Mouse (Mus musculus): Measurements from ENCODE around the gene Adprh. TPM values are rescaled to one million over a fixed set of nuclear protein-coding genes. Genes with fewer than 3 reads are reported as not detected.

The Adprh gene
- polyA plus RNA-seq (2014; fragmentation: Illumina TruSeq; extraction: RNeasy Lipid Tissue Mini Kit (QIAGEN cat#74804)): 25.1 TPM

GRCm38 (mm10) chr16:38452442-38453202 is at the start of gene Adprh:
TSS of gene Adprh (minus strand) at chr16:38452703.

DNA sequence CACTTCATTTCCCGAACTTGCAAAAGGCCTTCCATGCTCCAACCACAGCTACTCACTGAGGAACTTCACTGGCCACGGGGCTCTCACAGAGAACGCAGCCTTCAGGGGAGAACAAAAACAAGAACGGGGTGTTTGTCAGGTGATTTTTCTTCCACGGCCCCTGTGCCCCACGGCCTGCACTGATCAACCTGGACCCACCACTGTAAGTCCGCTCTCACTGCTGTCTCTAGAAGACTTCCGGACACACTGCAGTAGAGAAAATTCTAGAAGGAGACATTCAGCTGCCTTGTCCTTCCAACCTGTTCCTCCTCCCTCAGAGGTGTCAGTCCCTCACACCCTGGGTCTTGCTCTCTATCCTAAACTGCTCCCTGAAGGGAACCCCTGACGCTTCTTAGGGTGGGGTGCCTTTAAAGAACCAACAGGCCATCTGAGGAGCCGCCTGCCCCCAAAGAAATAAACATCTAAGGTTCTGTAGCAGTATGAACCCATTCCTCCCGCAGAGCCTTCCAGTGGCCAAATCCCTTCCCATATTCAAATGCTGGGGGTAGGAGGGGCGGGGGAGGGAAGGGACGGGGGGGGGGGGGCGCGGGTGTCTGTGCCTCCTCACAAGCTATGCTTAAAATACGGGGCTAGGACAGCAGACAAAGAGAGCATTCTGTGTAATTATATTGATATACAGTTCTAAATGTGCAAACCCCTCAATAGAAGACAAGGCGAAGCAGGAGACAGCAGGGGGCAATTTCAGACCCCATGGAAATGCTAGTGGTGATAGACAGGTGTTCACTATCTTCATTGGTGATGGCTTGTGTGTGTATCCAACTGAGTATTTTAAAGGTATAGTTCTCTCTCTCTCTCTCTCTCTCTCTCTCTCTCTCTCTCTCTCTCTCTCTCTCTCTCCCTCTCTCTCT is 3.3 kb upstream of the Adprh start, which contains the start of gene Cd80:
Gene Cd80 (plus strand): TSS at position 51 of the 908 bp plus-strand sequence.

GRCm38 (mm10) chr16:38432498-38433425 is 19.7 kb downstream of the Adprh start, which contains the start of gene Pla1a:
TSS of gene Pla1a (minus strand) at chr16:38433145.

Other genes with a start within 250 kb of the Adprh start
- gene Nr1i2, start 157.9 kb downstream of the Adprh start, polyA plus RNA-seq (2014; fragmentation: Illumina TruSeq; extraction: RNeasy Lipid Tissue Mini Kit (QIAGEN cat#74804)): not detected
- 2.6 TPM for gene Maats1, start 110.6 kb downstream of the Adprh start, polyA plus RNA-seq (2014; fragmentation: Illumina TruSeq; extraction: RNeasy Lipid Tissue Mini Kit (QIAGEN cat#74804))
- gene Cox17, start 105.7 kb downstream of the Adprh start, polyA plus RNA-seq (2014; fragmentation: Illumina TruSeq; extraction: RNeasy Lipid Tissue Mini Kit (QIAGEN cat#74804)): 99.2 TPM
- not detected for gene Gm21987, start 105.7 kb downstream of the Adprh start, polyA plus RNA-seq (2014; fragmentation: Illumina TruSeq; extraction: RNeasy Lipid Tissue Mini Kit (QIAGEN cat#74804))
- 2.0 TPM for gene Popdc2, start 90.5 kb downstream of the Adprh start, polyA plus RNA-seq (2014; fragmentation: Illumina TruSeq; extraction: RNeasy Lipid Tissue Mini Kit (QIAGEN cat#74804))
- 2.7 TPM for gene Pla1a, start 19.6 kb downstream of the Adprh start, polyA plus RNA-seq (2014; fragmentation: Illumina TruSeq; extraction: RNeasy Lipid Tissue Mini Kit (QIAGEN cat#74804))
- 1.2 TPM for gene Cd80, start 2.9 kb upstream of the Adprh start, polyA plus RNA-seq (2014; fragmentation: Illumina TruSeq; extraction: RNeasy Lipid Tissue Mini Kit (QIAGEN cat#74804))
- 14.2 TPM for gene Timmdc1, start 70.0 kb upstream of the Adprh start, polyA plus RNA-seq (2014; fragmentation: Illumina TruSeq; extraction: RNeasy Lipid Tissue Mini Kit (QIAGEN cat#74804))
- gene Poglut1, start 97.6 kb upstream of the Adprh start, polyA plus RNA-seq (2014; fragmentation: Illumina TruSeq; extraction: RNeasy Lipid Tissue Mini Kit (QIAGEN cat#74804)): 80.7 TPM
- gene Tmem39a, start 106.0 kb upstream of the Adprh start, polyA plus RNA-seq (2014; fragmentation: Illumina TruSeq; extraction: RNeasy Lipid Tissue Mini Kit (QIAGEN cat#74804)): 78.5 TPM

Measured in ovary, adult 10 weeks (tissue).